Mouse (Mus musculus) thymus, postnatal 14 days (tissue): Measurements from ENCODE around the gene Ghr.

Experiments
- DNase-seq: peaks from one replicate; pipeline ENCODE4 v3.0.0; 2021

The Ghr gene

GRCm38 (mm10) chr15:3512380-3512779, 70.9 kb downstream of the Ghr start:
- DNase-seq, result no peak

GRCm38 (mm10) chr15:3511639-3512171, 71.6 kb downstream of the Ghr start:
- DNase-seq, result no peak

- no peak for DNase-seq
Observed at GRCm38 (mm10) chr15:3509089-3509488, 74.2 kb downstream of the Ghr start.

GRCm38 (mm10) chr15:3507329-3507728, 76.0 kb downstream of the Ghr start:
- no peak for DNase-seq

- DNase-seq, result no peak
Observed at GRCm38 (mm10) chr15:3504700-3505099, 78.6 kb downstream of the Ghr start.

- DNase-seq, result no peak
Observed at GRCm38 (mm10) chr15:3501683-3502082, 81.6 kb downstream of the Ghr start.

GRCm38 (mm10) chr15:3499020-3499419, 84.3 kb downstream of the Ghr start:
- DNase-seq, result no peak

GRCm38 (mm10) chr15:3497946-3498580, 85.2 kb downstream of the Ghr start:
- no peak for DNase-seq

GRCm38 (mm10) chr15:3490868-3491267, 92.4 kb downstream of the Ghr start:
- no peak for DNase-seq

GRCm38 (mm10) chr15:3490011-3490410, 93.3 kb downstream of the Ghr start:
- DNase-seq, result no peak

- DNase-seq, result no peak
Observed at GRCm38 (mm10) chr15:3489180-3489579, 94.1 kb downstream of the Ghr start.

GRCm38 (mm10) chr15:3488601-3489000, 94.7 kb downstream of the Ghr start:
- no peak for DNase-seq

GRCm38 (mm10) chr15:3486691-3487090, 96.6 kb downstream of the Ghr start:
- DNase-seq, result no peak

GRCm38 (mm10) chr15:3485367-3485766, 97.9 kb downstream of the Ghr start:
- DNase-seq, result no peak

- DNase-seq, result no peak
Observed at GRCm38 (mm10) chr15:3483451-3483850, 99.8 kb downstream of the Ghr start.

- DNase-seq, result no peak
Observed at GRCm38 (mm10) chr15:3469230-3469629, 114.1 kb downstream of the Ghr start.

GRCm38 (mm10) chr15:3466608-3467007, 116.7 kb downstream of the Ghr start:
- DNase-seq, result no peak

GRCm38 (mm10) chr15:3464754-3465153, 118.5 kb downstream of the Ghr start:
- DNase-seq, result no peak

- no peak for DNase-seq
Observed at GRCm38 (mm10) chr15:3456543-3456942, 126.7 kb downstream of the Ghr start.

- no peak for DNase-seq
Observed at GRCm38 (mm10) chr15:3455572-3455971, 127.7 kb downstream of the Ghr start.

- DNase-seq, result no peak
Observed at GRCm38 (mm10) chr15:3452080-3452752, 131.1 kb downstream of the Ghr start.

GRCm38 (mm10) chr15:3449564-3449963, 133.7 kb downstream of the Ghr start:
- DNase-seq, result no peak

- DNase-seq, result no peak
Observed at GRCm38 (mm10) chr15:3445285-3445909, 137.9 kb downstream of the Ghr start.

GRCm38 (mm10) chr15:3444448-3445020, 138.8 kb downstream of the Ghr start:
- no peak for DNase-seq
